Mouse (Mus musculus) brain, embryonic 14.5 days (tissue): Measurements from ENCODE around the gene Thap4.

ENCODE experiments used
- CTCF ChIP-seq: fragments of 200-500 bp; IDR thresholded peaks from 2 replicates; pipeline ENCODE4 v1.5.1; 2012; ENCODE audit warnings: inconsistent platforms, mild to moderate bottlenecking, moderate library complexity, borderline replicate concordance; ENCODE audit not compliant: insufficient read depth, insufficient read length; ENCODE audit errors: extremely low read depth
- POLR2A ChIP-seq: fragments of 200-500 bp; IDR thresholded peaks from 2 replicates; pipeline ENCODE4 v1.6.1; 2012; ENCODE audit warnings: mild to moderate bottlenecking, inconsistent platforms, borderline replicate concordance; ENCODE audit not compliant: poor library complexity, insufficient read depth, insufficient read length, severe bottlenecking; ENCODE audit errors: extremely low read depth

DNA sequence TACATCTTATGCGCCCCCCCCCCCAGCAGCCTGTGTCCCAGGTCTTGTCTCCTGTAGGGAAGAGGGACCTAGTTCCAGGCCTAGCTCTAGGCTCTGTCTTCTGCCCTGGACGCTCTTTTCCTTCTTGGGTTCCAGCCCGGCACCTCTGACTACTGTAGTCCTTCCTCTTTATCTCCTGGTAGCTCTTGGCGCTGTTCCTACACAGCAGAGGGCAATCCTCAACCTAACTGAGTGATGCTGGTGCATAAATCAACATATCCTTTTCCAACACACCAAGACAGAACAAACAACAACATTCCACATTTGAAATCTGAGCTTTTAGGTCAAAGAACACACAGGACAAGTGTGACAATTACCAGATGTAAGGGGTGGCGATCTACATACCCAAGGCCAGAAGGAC, 8.5 kb downstream of the Thap4 start:
- TF ChIP-seq POLR2A (no peak), CTCF (no peak)
